Mouse (Mus musculus) duodenum, adult 2 months (tissue): Measurements from ENCODE around the gene Sumf2. TPM values are rescaled to one million over a fixed set of nuclear protein-coding genes. Genes with fewer than 3 reads are reported as not detected.

ENCODE experiments used
- polyA plus RNA-seq: library from polyadenylated mRNA; depleted of rRNA; stranded (reverse); fragments of >200 nt; gene quantifications from 2 replicates; pipeline ENCODE4 v1.2.3, GENCODE M21; 2012; ENCODE audit warnings: low replicate concordance; rRNA removed

Sumf2 gene
- polyA plus RNA-seq: 4.2 and 4.8 TPM in 2 replicates

GRCm38 (mm10) chr5:129846752-129847557, at the start of gene Sumf2:
Gene Sumf2, plus strand, starts transcription at chr5:129846986.

GRCm38 (mm10) chr5:129886911-129887636, 40.3 kb downstream of the Sumf2 start, which contains the start of gene Chchd2:
Gene Chchd2, minus strand, starts transcription at chr5:129887470.

GRCm38 (mm10) chr5:129895198-129896088, 48.7 kb downstream of the Sumf2 start, which contains the start of gene Zbed5:
Gene Zbed5, plus strand, starts transcription at chr5:129895723.

GRCm38 (mm10) chr5:129898449-129898848, 51.7 kb downstream of the Sumf2 start, which contains the start of gene Phkg1:
Gene Phkg1, minus strand, starts transcription at chr5:129898549.

GRCm38 (mm10) chr5:129908242-129908965, 61.6 kb downstream of the Sumf2 start, which contains the start of gene Nupr1l:
Gene Nupr1l, plus strand, starts transcription at chr5:129908540.

Other genes starting within 250 kb of the Sumf2 start
- 0.21 and 0.41 TPM in 2 replicates for gene Zfp11, start 176.9 kb upstream of the Sumf2 start, polyA plus RNA-seq
- not detected in 2 replicates for gene Sept14, start 138.5 kb upstream of the Sumf2 start, polyA plus RNA-seq
- 19.4 and 49.4 TPM in 2 replicates for gene Mrps17, start 131.5 kb upstream of the Sumf2 start, polyA plus RNA-seq
- 8.9 and 16.3 TPM in 2 replicates for gene Nipsnap2, start 121.9 kb upstream of the Sumf2 start, polyA plus RNA-seq
- 10.3 and 17.4 TPM in 2 replicates for gene Psph, start 59.5 kb upstream of the Sumf2 start, polyA plus RNA-seq
- gene Chchd2, start 40.5 kb downstream of the Sumf2 start, polyA plus RNA-seq: 2,820 and 3,839 TPM in 2 replicates
- 0.21 and 0.55 TPM in 2 replicates for gene Zbed5, start 48.7 kb downstream of the Sumf2 start, polyA plus RNA-seq
- gene Phkg1, start 51.6 kb downstream of the Sumf2 start, polyA plus RNA-seq: 0.06 and 0.39 TPM in 2 replicates
- gene Nupr1l, start 61.6 kb downstream of the Sumf2 start, polyA plus RNA-seq: 3.3 and 4.1 TPM in 2 replicates
- 6.6 and 11.2 TPM in 2 replicates for gene Vkorc1l1, start 95.0 kb downstream of the Sumf2 start, polyA plus RNA-seq
- gene Gusb, start 156.1 kb downstream of the Sumf2 start, polyA plus RNA-seq: 10.1 and 18.6 TPM in 2 replicates
- 26.2 and 43.8 TPM in 2 replicates for gene Asl, start 182.3 kb downstream of the Sumf2 start, polyA plus RNA-seq
- gene Crcp, start 182.3 kb downstream of the Sumf2 start, polyA plus RNA-seq: 3.9 and 4.3 TPM in 2 replicates
- gene Tpst1, start 226.3 kb downstream of the Sumf2 start, polyA plus RNA-seq: 6.3 and 7.4 TPM in 2 replicates